In genomic region chr10:91156338-91156737, GRCm38 (mm10) we compare ENCODE assay signal across 13 mouse cellular contexts. TPM values are rescaled to one million over a fixed set of nuclear protein-coding genes. Genes with fewer than 3 reads are reported as not detected.
A peak's percentile ranks its signal among the peaks of the same experiment; 100 is the strongest.
DNase-seq lines count a peak whose midpoint lies in the region; ATAC-seq and TF ChIP-seq lines count a peak whose summit lies in the region.
"Had no signal": no experiment of that assay in that cellular context is flagged by ENCODE, and none has a peak within 500 bp of the region (broad histone marks: within the 10 kb centered on the region; RNA-seq: fewer than 3 reads in every experiment).

No protein-coding gene starts in this region.

- H3K4me1 ChIP-seq in heart, embryonic 16.5 days (ENCODE audit: control insufficient read depth, insufficient read depth, low read length) = peaks cover 8% of the 10 kb centered on the region
- H3K4me1 ChIP-seq: embryonic facial prominence, embryonic 15.5 days; midbrain, embryonic 15.5 days had no signal

- DNase-seq in gastrocnemius, adult 2 months = no peak
- no peak for DNase-seq in gastrocnemius, adult 18-20 months (ENCODE audit: low spot score)
- peak; percentile 9 to 39 for DNase-seq in kidney, postnatal 36 days
- DNase-seq in kidney, adult 11 months = no peak
- no peak for DNase-seq in spleen, postnatal 14 days (ENCODE audit: low spot score in 2 of 2)
- no peak for DNase-seq in layer of hippocampus, adult 2 months (ENCODE audit: low spot score in 2 of 2)
- DNase-seq: B cell, adult 2 months; thymus, postnatal 25 days had no signal

- H3K9ac ChIP-seq in heart, embryonic 16.5 days (ENCODE audit: low read length) = peak overlapping the region; percentile 38; the same call in 1 of the 2 replicates
- H3K9ac ChIP-seq: embryonic facial prominence, embryonic 15.5 days; midbrain, embryonic 15.5 days had no signal

- ATAC-seq in heart, embryonic 16.5 days (replicated peaks; ENCODE audit: extremely low read depth, insufficient read depth, low FRiP score) = peak; percentile 60
- ATAC-seq: midbrain, embryonic 15.5 days had no signal

- peak overlapping the region; percentile 65 for H3K27ac ChIP-seq in gastrocnemius, adult 2 months
- peak overlapping the region; percentile 46 for H3K27ac ChIP-seq in heart, embryonic 16.5 days (ENCODE audit: low read length)
- H3K27ac ChIP-seq in layer of hippocampus, adult 2 months = no peak overlapping the region
- H3K27ac ChIP-seq: embryonic facial prominence, embryonic 15.5 days; midbrain, embryonic 15.5 days had no signal

- no peak overlapping the region for H3ac ChIP-seq in myocyte (ENCODE audit: control insufficient read depth, insufficient read length)

- H3K79me2 ChIP-seq in myocyte (ENCODE audit: control insufficient read depth, insufficient read depth) = peaks cover 79% of the 10 kb centered on the region

- intact Hi-C loops in gastrocnemius, adult 2 months (cut with DNase I) = no loop called here

- no peak overlapping the region for H3K4me2 ChIP-seq in heart, embryonic 16.5 days (ENCODE audit: low read depth, low read length)
- peak overlapping the region; percentile 41 for H3K4me2 ChIP-seq in myocyte (ENCODE audit: low read depth)
- H3K4me2 ChIP-seq: embryonic facial prominence, embryonic 15.5 days; midbrain, embryonic 15.5 days had no signal

- no peak for TF ChIP-seq CTCF in gastrocnemius, adult 2 months (IDR thresholded peaks at IDR 0.05)
- TF ChIP-seq CTCF in layer of hippocampus, adult 2 months (conservative IDR thresholded peaks at IDR 0.05) = no peak

- TF ChIP-seq POLR2A in myocyte (IDR thresholded peaks at IDR 0.05; ENCODE audit: insufficient read length, low read depth) = no peak

- H3K27me3 ChIP-seq in heart, embryonic 16.5 days (ENCODE audit: control insufficient read depth, insufficient read depth, low read length) = no peaks in the 10 kb centered on the region
- no peaks in the 10 kb centered on the region for H3K27me3 ChIP-seq in myocyte (ENCODE audit: control insufficient read depth, insufficient read depth, insufficient read length)
- H3K27me3 ChIP-seq: embryonic facial prominence, embryonic 15.5 days; midbrain, embryonic 15.5 days had no signal

- WGBS in heart, embryonic 16.5 days = 62% methylated on average over 6 of the region's 6 CpGs

- H3K4me3 ChIP-seq in gastrocnemius, adult 2 months = peak overlapping the region; percentile 15
- H3K4me3 ChIP-seq in heart, embryonic 16.5 days (ENCODE audit: low read length) = no peak overlapping the region
- no peak overlapping the region for H3K4me3 ChIP-seq in myocyte
- H3K4me3 ChIP-seq in layer of hippocampus, adult 2 months = no peak overlapping the region
- H3K4me3 ChIP-seq: embryonic facial prominence, embryonic 15.5 days; midbrain, embryonic 15.5 days had no signal

- H3K9me3 ChIP-seq in heart, embryonic 16.5 days (replicated peaks; ENCODE audit: control insufficient read depth, low read length) = no peaks in the 10 kb centered on the region
- H3K9me3 ChIP-seq: embryonic facial prominence, embryonic 15.5 days; G1E; midbrain, embryonic 15.5 days had no signal

- peaks cover 74% of the 10 kb centered on the region for H3K36me3 ChIP-seq in heart, embryonic 16.5 days (ENCODE audit: control insufficient read depth, insufficient read depth)
- H3K36me3 ChIP-seq in myocyte (ENCODE audit: control insufficient read depth, insufficient read depth) = peaks cover 62% of the 10 kb centered on the region

TF ChIP-seq in myocyte, 11 proteins besides CTCF, POLR2A, EP300 and RAD21:
- no peak for TF ChIP-seq E2F4 (IDR thresholded peaks at IDR 0.05; ENCODE audit: insufficient read depth)
- no peak for TF ChIP-seq USF1 (IDR thresholded peaks at IDR 0.05; ENCODE audit: low read depth)
- no peak for TF ChIP-seq TCF12 (IDR thresholded peaks at IDR 0.05; ENCODE audit: insufficient read depth, poor library complexity, severe bottlenecking)
- no peak for TF ChIP-seq TCF3 (IDR thresholded peaks at IDR 0.05; ENCODE audit: insufficient read length, low read depth)
- no peak for TF ChIP-seq POLR2AphosphoS2 (IDR thresholded peaks at IDR 0.05; ENCODE audit: insufficient read length, low read depth)
- no peak for TF ChIP-seq SRF (IDR thresholded peaks at IDR 0.05; ENCODE audit: control insufficient read depth, insufficient read length, low read depth)
- TF ChIP-seq MYOD1 (IDR thresholded peaks at IDR 0.05; ENCODE audit: control insufficient read depth in 1 of 3, insufficient read length in 2 of 3, low read depth in 2 of 3) = no peak
- no peak for TF ChIP-seq REST (IDR thresholded peaks at IDR 0.05; ENCODE audit: insufficient read depth, insufficient read length)
- no peak for TF ChIP-seq MAX (IDR thresholded peaks at IDR 0.05; ENCODE audit: low read depth)
- no peak for TF ChIP-seq CEBPB (IDR thresholded peaks at IDR 0.05; ENCODE audit: insufficient read depth, poor library complexity, severe bottlenecking)
- no peak for TF ChIP-seq MYOG (IDR thresholded peaks at IDR 0.05; ENCODE audit: control insufficient read depth in 1 of 3, insufficient read depth in 1 of 3, insufficient read length in 2 of 3, low read depth in 2 of 3)

RNA-seq across cellular contexts. Expression of gene Tmpo, which starts 24.8 kb away (rescaled TPM):
- total RNA-seq in gastrocnemius, adult 2 months (2021) = 10 to 100 TPM; 62.2 to 83.0 TPM
- total RNA-seq in gastrocnemius, adult 18-20 months (2021) = 10 to 100 TPM; 49.9 to 50.5 TPM
- 148 and 153 TPM in 2 replicates for polyA plus RNA-seq in heart, embryonic 16.5 days (2015; fragmentation: Nextera tagmentation; extraction: Ambion mirVana)
- 55.6 TPM for polyA plus RNA-seq in myocyte (2012; fragmentation: generic; extraction: Trizol)
- total RNA-seq in layer of hippocampus, adult 2 months (2021) = 10 to 100 TPM; 37.5 to 39.7 TPM

RNA-seq across cellular contexts. Expression of gene Slc25a3, which starts 32.5 kb away (rescaled TPM):
- total RNA-seq in gastrocnemius, adult 2 months (2021) = 1,000 to 10,000 TPM; 1,080 to 1,363 TPM
- 1,000 to 10,000 TPM; 1,039 to 1,209 TPM for total RNA-seq in gastrocnemius, adult 18-20 months (2021)
- 1,186 and 1,208 TPM in 2 replicates for polyA plus RNA-seq in heart, embryonic 16.5 days (2015; fragmentation: Nextera tagmentation; extraction: Ambion mirVana)
- polyA plus RNA-seq in myocyte (2012; fragmentation: generic; extraction: Trizol) = 846 TPM
- total RNA-seq in layer of hippocampus, adult 2 months (2021) = 100 to 1,000 TPM; 485 to 491 TPM

Comparison
In these comparisons a context has a peak if more than half of its experiments do, and no peak if none do; other contexts are left out.
1. DNase-seq: peak in kidney, postnatal 36 days (2 of 2); none in gastrocnemius, adult 2 months (single experiment), gastrocnemius, adult 18-20 months (single experiment), kidney, adult 11 months (single experiment), spleen, postnatal 14 days (0 of 2) and layer of hippocampus, adult 2 months (0 of 2).